Mouse (Mus musculus) limb, embryonic 10.5 days (tissue): ENCODE data around the gene C1qbp. TPM values are rescaled to one million over a fixed set of nuclear protein-coding genes. Genes with fewer than 3 reads are reported as not detected.

Experiments used
- polyA plus RNA-seq: library from polyadenylated mRNA; unstranded; fragments of >200 nt; fragmentation: Nextera tagmentation; extraction: Ambion mirVana; gene quantifications from 2 replicates; pipeline ENCODE4 v1.2.1, GENCODE M21; 2016

Gene C1qbp
- polyA plus RNA-seq, 1 experiment from 2014 or later, result 325 TPM

Other genes with a start within 250 kb of the C1qbp start
- gene Zfp3, start 218.8 kb downstream of the C1qbp start, polyA plus RNA-seq, result 3.0 and 5.1 TPM in 2 replicates
- gene Scimp, start 170.4 kb downstream of the C1qbp start, polyA plus RNA-seq, result 0.18 TPM in 1 of 2 replicates, not detected in the other
- 28.1 and 33.1 TPM in 2 replicates for gene Rabep1, start 138.2 kb downstream of the C1qbp start, polyA plus RNA-seq
- gene Nup88, start 13.1 kb downstream of the C1qbp start, polyA plus RNA-seq, result 145 and 158 TPM in 2 replicates
- gene Rpain, start 12.8 kb downstream of the C1qbp start, polyA plus RNA-seq, result 64.6 and 73.2 TPM in 2 replicates
- 34.1 and 36.6 TPM in 2 replicates for gene Dhx33, start 21.4 kb upstream of the C1qbp start, polyA plus RNA-seq
- 56.2 and 65.1 TPM in 2 replicates for gene Mis12, start 36.6 kb upstream of the C1qbp start, polyA plus RNA-seq
- gene Derl2, start 36.8 kb upstream of the C1qbp start, polyA plus RNA-seq, result 34.4 and 34.7 TPM in 2 replicates
- gene 6330403K07Rik, start 50.5 kb upstream of the C1qbp start, polyA plus RNA-seq, result 93.7 and 190 TPM in 2 replicates
- gene Nlrp1a, start 161.7 kb upstream of the C1qbp start, polyA plus RNA-seq, result not detected in 2 replicates
- not detected in 2 replicates for gene Nlrp1b, start 247.7 kb upstream of the C1qbp start, polyA plus RNA-seq